Mouse (Mus musculus): ENCODE data around the gene Mrrf. TPM values are rescaled to one million over a fixed set of nuclear protein-coding genes. Genes with fewer than 3 reads are reported as not detected.
A peak's percentile ranks its signal among the peaks of the same experiment; 100 is the strongest.
"Not testable (repeated sequence)": the region's sequence is repeated elsewhere in the genome, so short reads cannot be mapped to it uniquely, and the experiment has no call there.

Mrrf gene
- polyA plus RNA-seq, 1 experiment = 54.0 TPM

DNA sequence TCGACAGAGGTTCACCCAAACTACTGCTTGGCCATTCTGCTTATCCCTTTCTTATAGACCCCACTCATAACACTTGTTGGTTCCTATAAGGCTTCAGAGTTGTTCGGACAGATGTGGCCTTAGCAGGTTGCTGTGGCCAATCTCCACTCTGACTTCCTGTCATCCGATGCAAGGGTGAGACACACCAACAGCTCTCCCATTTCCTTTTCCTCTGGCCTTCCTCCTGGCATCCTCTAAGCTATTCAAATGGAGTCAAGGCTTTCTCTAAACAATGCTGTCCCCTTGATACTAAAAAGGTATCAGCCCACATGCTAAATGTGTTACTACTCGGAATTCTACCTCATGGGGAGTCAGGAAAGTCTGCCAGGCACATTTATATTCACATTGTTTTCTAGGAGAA is 8.2 kb upstream of the Mrrf start:
- H3K36me3 ChIP-seq (ENCODE audit: control insufficient read depth, insufficient read depth, low read length) = peaks cover 8% of the 10 kb centered on the region
- H3K27ac ChIP-seq (ENCODE audit: insufficient read depth, low read depth, low read length) = peak overlapping the region; percentile 45; the same call in 1 of the 2 replicates
- peaks cover 7% of the 10 kb centered on the region for H3K4me1 ChIP-seq (ENCODE audit: control insufficient read depth, insufficient read depth, low read length)
- H3K4me3 ChIP-seq (ENCODE audit: insufficient read depth, low read depth, low read length) = no peak overlapping the region
- peak; percentile 52 for DNase-seq
- no peaks in the 10 kb centered on the region for H3K27me3 ChIP-seq (replicated peaks; ENCODE audit: control insufficient read depth, insufficient read depth, low read length)
- TF ChIP-seq POLR2A (IDR thresholded peaks at IDR 0.05; ENCODE audit: low read depth, low read length) (no peak), CTCF (conservative IDR thresholded peaks at IDR 0.05; ENCODE audit: insufficient read depth, insufficient read length, low read depth, low read length) (no peak)
- WGBS = 56% methylated on average over 4 of the region's 4 CpGs

DNA sequence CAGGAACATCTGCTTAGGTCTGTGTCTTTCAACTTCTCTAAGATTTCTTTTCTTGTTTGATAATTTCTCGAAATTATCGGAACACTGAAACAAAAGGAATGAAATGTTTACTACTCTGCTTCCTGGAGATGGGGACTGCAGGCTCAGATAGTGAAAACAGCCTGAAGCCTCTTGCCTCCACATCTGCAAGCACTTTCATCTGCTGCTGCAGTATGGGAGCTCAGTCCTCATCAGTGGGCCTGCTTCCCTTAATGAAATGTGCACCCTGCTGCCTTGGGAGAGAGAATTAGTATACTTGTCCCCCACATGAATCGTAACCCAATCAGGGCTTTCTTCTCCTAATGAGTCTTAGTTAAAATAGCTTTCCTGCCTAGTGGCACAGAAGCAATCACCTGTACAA is 7.1 kb upstream of the Mrrf start:
- Histone ChIP-seq H3K4me1 (ENCODE audit: control insufficient read depth, insufficient read depth, low read length) (peaks cover 7% of the 10 kb centered on the region), H3K4me3 (ENCODE audit: insufficient read depth, low read depth, low read length) (no peak overlapping the region), H3K27ac (ENCODE audit: insufficient read depth, low read depth, low read length) (no peak overlapping the region), H3K36me3 (ENCODE audit: control insufficient read depth, insufficient read depth, low read length) (peaks cover 16% of the 10 kb centered on the region), H3K27me3 (replicated peaks; ENCODE audit: control insufficient read depth, insufficient read depth, low read length) (no peaks in the 10 kb centered on the region)
- no peak for DNase-seq
- TF ChIP-seq CTCF (conservative IDR thresholded peaks at IDR 0.05; ENCODE audit: insufficient read depth, insufficient read length, low read depth, low read length) (no peak), POLR2A (IDR thresholded peaks at IDR 0.05; ENCODE audit: low read depth, low read length) (no peak)
- WGBS = 82% methylated on average over 3 of the region's 3 CpGs

DNA sequence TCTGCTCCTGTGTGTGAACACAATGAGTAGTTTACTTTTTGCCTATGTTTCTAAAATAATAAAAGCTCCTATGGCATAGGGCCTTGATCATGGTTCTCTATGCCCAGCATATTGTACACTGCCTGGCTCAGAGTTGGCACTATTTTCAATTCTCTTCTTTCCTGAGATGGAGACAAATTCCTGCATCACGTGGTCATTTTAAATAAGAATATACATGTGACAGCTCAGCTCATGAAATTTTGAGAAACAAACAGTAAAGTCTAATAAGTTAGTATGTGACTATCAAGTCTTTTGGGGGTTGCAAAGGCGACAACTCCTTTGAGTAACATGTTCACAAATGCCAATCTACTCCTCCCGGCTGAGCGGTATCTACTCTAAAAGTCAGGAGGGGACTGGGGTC is 302 bp upstream of the Mrrf start:
- no peaks in the 10 kb centered on the region for H3K27me3 ChIP-seq (replicated peaks; ENCODE audit: control insufficient read depth, insufficient read depth, low read length)
- peak overlapping the region; percentile 85 for H3K4me3 ChIP-seq (ENCODE audit: insufficient read depth, low read depth, low read length)
- TF ChIP-seq CTCF (conservative IDR thresholded peaks at IDR 0.05; ENCODE audit: insufficient read depth, insufficient read length, low read depth, low read length) = no peak
- TF ChIP-seq POLR2A (IDR thresholded peaks at IDR 0.05; ENCODE audit: low read depth, low read length) = no peak
- H3K36me3 ChIP-seq (ENCODE audit: control insufficient read depth, insufficient read depth, low read length) = peaks cover 9% of the 10 kb centered on the region
- H3K4me1 ChIP-seq (ENCODE audit: control insufficient read depth, insufficient read depth, low read length) = peaks cover 13% of the 10 kb centered on the region; the same call in 1 of the 2 replicates
- no peak for DNase-seq
- WGBS = under 1% methylated on average over 4 of the region's 4 CpGs
- H3K27ac ChIP-seq (ENCODE audit: insufficient read depth, low read depth, low read length) = peak overlapping the region; percentile 95

DNA sequence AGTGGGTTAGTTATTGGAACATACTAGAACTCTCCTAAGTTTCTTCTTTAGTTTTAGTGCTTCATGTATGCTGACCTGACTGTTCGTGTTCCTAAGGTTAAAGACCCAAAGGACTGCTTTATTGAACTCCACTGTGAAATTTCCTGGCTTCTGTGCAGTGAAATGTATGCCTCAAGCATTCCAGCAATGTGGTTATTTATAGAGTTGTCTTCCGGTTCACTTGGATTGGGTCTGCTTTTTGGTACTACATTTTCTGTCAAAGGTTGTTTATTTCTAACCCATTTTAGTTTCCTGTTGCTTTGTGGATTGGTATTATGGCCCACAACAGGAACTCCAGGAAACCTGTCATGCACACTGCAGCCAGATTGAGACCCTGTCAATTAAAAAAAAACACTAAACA is 2.9 kb downstream of the Mrrf start:
- Histone ChIP-seq H3K4me3 (ENCODE audit: insufficient read depth, low read depth, low read length) (no peak overlapping the region), H3K4me1 (ENCODE audit: control insufficient read depth, insufficient read depth, low read length) (peaks cover 13% of the 10 kb centered on the region; the same call in 1 of the 2 replicates), H3K27ac (ENCODE audit: insufficient read depth, low read depth, low read length) (no peak overlapping the region), H3K27me3 (replicated peaks; ENCODE audit: control insufficient read depth, insufficient read depth, low read length) (no peaks in the 10 kb centered on the region), H3K36me3 (ENCODE audit: control insufficient read depth, insufficient read depth, low read length) (no peaks in the 10 kb centered on the region; the same call in 1 of the 2 replicates)
- 33% methylated on average over 2 of the region's 2 CpGs for WGBS
- peak; percentile 30 for DNase-seq
- TF ChIP-seq POLR2A (IDR thresholded peaks at IDR 0.05; ENCODE audit: low read depth, low read length) (no peak), CTCF (conservative IDR thresholded peaks at IDR 0.05; ENCODE audit: insufficient read depth, insufficient read length, low read depth, low read length) (no peak)

DNA sequence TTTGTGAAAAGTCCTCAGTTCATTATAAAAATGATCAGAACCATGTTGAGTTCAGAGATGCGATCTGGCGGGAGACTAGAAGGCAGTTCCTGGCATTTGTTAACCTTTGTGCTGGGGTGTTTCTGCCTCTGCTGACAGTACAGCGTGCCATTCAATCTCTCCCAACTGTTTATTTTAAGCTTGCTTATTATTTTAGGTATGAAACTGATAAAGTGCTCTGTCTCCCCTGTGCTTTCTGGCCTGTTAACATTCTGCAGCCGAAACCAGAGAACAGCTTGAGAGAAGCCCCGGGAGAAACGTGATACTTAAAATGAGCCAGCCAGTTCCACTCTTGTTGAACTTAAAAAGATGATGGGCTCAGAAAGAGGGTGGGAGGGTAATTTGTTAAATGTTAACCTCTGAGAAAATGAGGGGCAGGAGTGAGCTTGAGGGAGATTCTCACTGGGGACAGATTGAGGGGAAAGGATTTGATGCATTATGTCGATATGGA is 12.7 kb downstream of the Mrrf start:
- no peaks in the 10 kb centered on the region for H3K4me1 ChIP-seq (ENCODE audit: control insufficient read depth, insufficient read depth, low read length)
- H3K27me3 ChIP-seq (replicated peaks; ENCODE audit: control insufficient read depth, insufficient read depth, low read length) = no peaks in the 10 kb centered on the region
- no peak overlapping the region for H3K4me3 ChIP-seq (ENCODE audit: insufficient read depth, low read depth, low read length)
- 69% methylated on average over 7 of the region's 7 CpGs for WGBS
- H3K27ac ChIP-seq (ENCODE audit: insufficient read depth, low read depth, low read length) = no peak overlapping the region
- DNase-seq = no peak
- no peak for TF ChIP-seq POLR2A (IDR thresholded peaks at IDR 0.05; ENCODE audit: low read depth, low read length)
- TF ChIP-seq CTCF (conservative IDR thresholded peaks at IDR 0.05; ENCODE audit: insufficient read depth, insufficient read length, low read depth, low read length) = no peak
- H3K36me3 ChIP-seq (ENCODE audit: control insufficient read depth, insufficient read depth, low read length) = peaks cover 1% of the 10 kb centered on the region; the same call in 1 of the 2 replicates

DNA sequence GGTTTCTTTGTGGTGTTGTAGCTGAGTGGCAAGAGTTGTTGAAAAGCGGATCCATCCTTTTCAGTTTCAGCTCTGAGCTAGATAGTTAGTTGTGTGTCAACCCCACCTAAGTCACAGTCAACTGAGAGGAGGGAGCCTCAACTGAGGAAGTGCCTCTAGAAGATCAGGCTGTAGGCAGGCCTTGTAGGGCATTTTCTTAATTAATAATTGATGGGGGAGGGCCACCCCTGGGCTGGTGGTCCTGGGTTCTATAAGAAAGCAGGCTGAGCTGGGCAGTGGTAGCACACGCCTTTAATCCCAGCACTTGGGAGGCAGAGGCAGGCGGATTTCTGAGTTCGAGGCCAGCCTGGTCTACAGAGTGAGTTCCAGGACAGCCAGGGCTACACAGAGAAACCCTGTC is 16.2 kb downstream of the Mrrf start:
- 98% methylated on average over 4 of the region's 4 CpGs for WGBS
- H3K27me3 ChIP-seq (replicated peaks; ENCODE audit: control insufficient read depth, insufficient read depth, low read length); H3K4me3 ChIP-seq (ENCODE audit: insufficient read depth, low read depth, low read length); DNase-seq; H3K36me3 ChIP-seq (ENCODE audit: control insufficient read depth, insufficient read depth, low read length); H3K4me1 ChIP-seq (ENCODE audit: control insufficient read depth, insufficient read depth, low read length); H3K27ac ChIP-seq (ENCODE audit: insufficient read depth, low read depth, low read length): not testable (repeated sequence)

DNA sequence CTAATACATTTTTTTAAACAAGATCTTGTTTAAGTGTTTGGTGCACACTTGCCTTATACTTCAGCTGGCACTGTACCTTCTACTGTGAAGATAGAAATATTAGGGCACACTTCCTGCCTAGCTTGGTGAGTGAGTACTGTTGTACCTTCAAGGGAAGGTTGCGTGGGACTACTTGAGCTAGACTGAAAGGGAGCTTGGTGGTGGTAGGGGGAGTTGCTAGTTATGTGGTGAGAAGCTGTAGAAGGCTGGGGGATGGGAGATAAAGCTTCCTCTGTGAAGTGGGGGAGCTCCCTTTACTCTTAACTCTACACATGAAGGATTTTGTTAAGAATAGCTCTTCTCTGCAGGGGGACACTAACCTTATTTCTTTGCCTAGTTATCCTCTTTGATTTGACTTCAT is 21.3 kb downstream of the Mrrf start:
- H3K4me1 ChIP-seq (ENCODE audit: control insufficient read depth, insufficient read depth, low read length) = no peaks in the 10 kb centered on the region
- TF ChIP-seq CTCF (conservative IDR thresholded peaks at IDR 0.05; ENCODE audit: insufficient read depth, insufficient read length, low read depth, low read length) (no peak), POLR2A (IDR thresholded peaks at IDR 0.05; ENCODE audit: low read depth, low read length) (no peak)
- no peak overlapping the region for H3K27ac ChIP-seq (ENCODE audit: insufficient read depth, low read depth, low read length)
- peaks cover 5% of the 10 kb centered on the region for H3K36me3 ChIP-seq (ENCODE audit: control insufficient read depth, insufficient read depth, low read length)
- no peaks in the 10 kb centered on the region for H3K27me3 ChIP-seq (replicated peaks; ENCODE audit: control insufficient read depth, insufficient read depth, low read length)
- DNase-seq = no peak
- 98% methylated on average over 1 of the region's 1 CpGs for WGBS
- no peak overlapping the region for H3K4me3 ChIP-seq (ENCODE audit: insufficient read depth, low read depth, low read length)

DNA sequence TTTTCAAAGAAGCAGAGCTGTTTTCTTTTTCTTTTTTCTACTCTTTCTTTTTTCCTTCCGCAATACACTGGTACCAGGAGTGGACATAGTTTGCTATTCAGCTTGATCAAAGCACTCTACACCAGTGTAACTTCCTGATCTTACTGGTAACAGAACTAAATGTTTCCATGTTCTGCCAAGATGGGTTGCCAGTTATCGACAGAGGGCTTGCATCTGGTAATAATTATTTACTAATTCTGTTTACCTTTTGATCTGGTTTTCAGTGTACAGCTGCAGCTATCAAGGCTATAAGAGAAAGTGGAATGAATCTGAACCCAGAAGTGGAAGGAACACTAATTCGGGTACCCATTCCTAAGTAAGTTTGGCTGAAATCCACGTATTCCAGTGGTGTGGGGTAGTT is 23.1 kb downstream of the Mrrf start:
- no peak for DNase-seq
- no peaks in the 10 kb centered on the region for H3K27me3 ChIP-seq (replicated peaks; ENCODE audit: control insufficient read depth, insufficient read depth, low read length)
- H3K4me1 ChIP-seq (ENCODE audit: control insufficient read depth, insufficient read depth, low read length) = no peaks in the 10 kb centered on the region
- TF ChIP-seq CTCF (conservative IDR thresholded peaks at IDR 0.05; ENCODE audit: insufficient read depth, insufficient read length, low read depth, low read length) = no peak
- TF ChIP-seq POLR2A (IDR thresholded peaks at IDR 0.05; ENCODE audit: low read depth, low read length) = no peak
- H3K36me3 ChIP-seq (ENCODE audit: control insufficient read depth, insufficient read depth, low read length) = peaks cover 2% of the 10 kb centered on the region
- no peak overlapping the region for H3K4me3 ChIP-seq (ENCODE audit: insufficient read depth, low read depth, low read length)
- WGBS = 82% methylated on average over 4 of the region's 4 CpGs
- no peak overlapping the region for H3K27ac ChIP-seq (ENCODE audit: insufficient read depth, low read depth, low read length)

Data from kidney, adult 2 months (tissue).